Mouse (Mus musculus) layer of hippocampus, adult 11-12 months (tissue): ENCODE data around the gene Magohb.
A peak's percentile ranks its signal among the peaks of the same experiment; 100 is the strongest.
"Not testable (repeated sequence)": the region's sequence is repeated elsewhere in the genome, so short reads cannot be mapped to it uniquely, and the experiment has no call there.

Experiments
- DNase-seq: peaks from one replicate; pipeline ENCODE4 v3.0.0; 2022; ENCODE audit warnings: low spot score

Magohb gene

DNA sequence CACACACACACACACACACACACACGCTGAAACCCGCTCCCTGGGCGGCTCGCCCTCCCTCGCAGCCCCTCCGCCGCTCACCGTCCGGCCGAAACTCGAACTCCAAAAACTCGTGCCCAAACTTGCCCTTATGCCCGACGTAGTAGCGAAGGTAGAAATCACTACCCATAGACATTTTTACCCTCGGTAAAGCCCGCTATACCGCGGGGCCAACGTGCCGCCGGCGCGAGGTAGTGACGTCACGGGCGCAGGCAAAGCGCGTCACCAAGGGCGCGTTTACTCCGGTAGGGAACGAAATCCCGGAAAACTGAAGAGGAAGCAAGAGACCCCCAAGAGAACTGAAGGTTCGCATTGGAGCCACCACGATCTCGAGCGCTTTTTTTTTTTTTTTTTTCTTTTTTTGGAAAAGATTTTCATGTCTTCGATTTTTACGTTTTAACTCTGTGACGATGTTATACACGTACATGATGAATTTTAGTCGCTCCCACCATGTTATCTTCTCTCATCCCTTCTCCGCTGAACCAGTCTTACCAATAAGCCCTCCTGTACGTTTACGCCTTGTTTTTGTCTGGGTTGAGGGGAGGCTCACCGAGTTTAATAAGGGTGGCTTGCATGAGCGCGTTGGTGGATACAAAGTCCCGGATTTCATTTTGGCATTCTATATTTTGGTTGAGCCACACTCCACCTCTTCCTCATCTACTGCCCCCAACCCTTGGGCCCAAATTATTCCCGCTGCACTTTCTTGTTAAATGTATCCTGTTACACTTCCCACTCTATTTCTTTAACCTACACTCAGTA is at the start of gene Magohb:
Magohb (minus strand) TSS at position 254 of the 798 bp plus-strand sequence.
- peak; percentile 81 for DNase-seq

DNA sequence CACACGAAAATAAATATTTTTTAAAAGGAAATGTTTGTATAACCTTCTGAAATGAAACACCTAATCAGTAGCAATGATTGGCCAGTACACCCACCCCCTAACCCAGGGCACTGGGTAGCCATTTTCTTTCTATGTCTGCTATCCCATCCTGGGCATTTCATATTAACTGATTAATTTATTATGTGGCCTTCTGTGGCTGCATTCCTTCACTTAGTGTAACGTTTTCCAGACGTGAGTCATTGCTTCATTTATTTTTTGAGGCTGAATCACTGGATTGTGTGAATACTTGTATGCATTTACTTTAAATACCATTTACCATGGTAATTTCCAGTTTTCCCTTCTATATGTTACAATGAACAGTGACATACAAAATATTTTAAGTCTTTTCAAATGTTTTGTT is 47.0 kb upstream of the Magohb start:
- no peak for DNase-seq

- DNase-seq, result no peak
Observed at GRCm38 (mm10) chr6:131339309-131339708, 46.3 kb upstream of the Magohb start.

GRCm38 (mm10) chr6:131338787-131339186 is 45.7 kb upstream of the Magohb start:
- no peak for DNase-seq

GRCm38 (mm10) chr6:131327076-131327475 is 34.0 kb upstream of the Magohb start:
- DNase-seq, result no peak

DNA sequence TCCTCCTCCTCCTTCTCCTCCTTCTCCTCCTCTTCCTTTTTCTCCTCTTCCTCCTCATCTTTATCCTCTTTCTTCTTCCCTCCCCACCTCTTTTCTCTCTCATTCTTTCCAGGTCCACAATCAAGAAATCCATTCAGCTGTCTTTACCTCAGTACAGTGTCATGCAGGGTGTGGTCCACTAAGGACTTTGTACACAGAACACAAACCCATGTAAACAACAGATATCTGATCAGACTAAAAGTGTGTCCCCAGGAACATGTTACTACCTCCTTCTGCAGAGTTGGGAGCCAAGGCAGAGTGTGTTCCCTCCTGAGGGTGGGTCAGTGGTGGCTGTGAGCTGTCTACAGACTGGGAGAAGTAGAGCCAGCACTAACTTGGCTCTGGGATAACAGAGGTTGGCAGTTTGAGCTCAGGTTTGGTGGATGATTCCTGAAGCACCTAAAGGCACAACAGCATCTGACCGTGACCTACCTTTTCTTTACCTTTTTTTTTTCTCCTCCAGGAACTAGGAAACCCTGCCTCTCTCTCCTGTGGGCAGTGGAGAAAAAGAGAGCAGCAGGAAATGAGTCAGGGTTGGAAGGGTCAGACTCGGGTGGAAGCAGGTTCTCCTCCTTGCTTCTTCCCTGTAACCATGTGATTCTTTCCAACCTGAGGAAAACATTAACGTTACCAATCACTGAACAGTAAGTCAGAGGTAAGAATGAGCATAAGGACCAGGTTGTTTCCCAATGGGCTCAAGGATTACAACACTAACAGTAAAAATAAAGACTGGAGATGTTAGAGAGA is 29.0 kb upstream of the Magohb start:
- DNase-seq, result no peak

- DNase-seq, result no peak
Observed at GRCm38 (mm10) chr6:131316155-131317101, 23.4 kb upstream of the Magohb start.

DNA sequence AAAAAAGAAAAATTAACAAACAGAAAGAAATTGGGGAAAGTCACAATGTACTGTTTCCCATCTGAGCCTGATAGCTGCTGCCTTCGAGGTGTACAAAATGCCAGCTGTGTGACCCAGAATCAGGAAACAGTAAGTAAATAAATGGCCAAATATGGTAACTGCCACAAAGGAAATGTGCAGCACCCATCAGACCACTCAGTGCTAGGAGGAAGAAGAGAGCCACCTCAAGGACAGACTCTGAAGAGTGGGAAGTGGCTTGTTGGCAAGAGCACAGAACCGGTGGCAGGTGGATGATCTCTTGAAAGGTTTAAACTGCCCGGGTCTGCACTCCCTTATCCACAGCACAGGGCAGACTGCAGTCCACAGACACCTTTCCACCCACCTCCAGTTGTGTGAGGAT is 15.0 kb upstream of the Magohb start:
- no peak for DNase-seq

DNA sequence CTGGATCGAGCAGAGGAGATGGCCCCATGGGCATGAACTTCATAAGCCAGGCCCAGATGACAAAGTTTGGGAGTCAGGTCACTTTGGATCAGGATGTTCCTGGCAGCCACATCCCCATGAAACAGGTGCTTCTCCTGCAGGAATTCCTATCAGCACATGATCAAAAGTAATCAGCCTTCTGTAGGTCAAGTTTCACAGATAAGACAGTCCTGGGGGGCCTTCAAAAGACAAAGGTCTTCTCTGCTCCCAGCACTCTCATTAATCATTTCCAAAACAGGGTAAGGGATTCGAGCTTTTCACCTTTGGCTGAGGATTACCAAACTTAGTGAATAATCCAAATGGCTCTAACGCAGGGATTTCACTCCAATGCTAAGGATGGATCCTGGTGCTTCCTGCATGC is 11.7 kb upstream of the Magohb start:
- DNase-seq, result no peak

GRCm38 (mm10) chr6:131298531-131298930 is 5.5 kb upstream of the Magohb start:
- no peak for DNase-seq

DNA sequence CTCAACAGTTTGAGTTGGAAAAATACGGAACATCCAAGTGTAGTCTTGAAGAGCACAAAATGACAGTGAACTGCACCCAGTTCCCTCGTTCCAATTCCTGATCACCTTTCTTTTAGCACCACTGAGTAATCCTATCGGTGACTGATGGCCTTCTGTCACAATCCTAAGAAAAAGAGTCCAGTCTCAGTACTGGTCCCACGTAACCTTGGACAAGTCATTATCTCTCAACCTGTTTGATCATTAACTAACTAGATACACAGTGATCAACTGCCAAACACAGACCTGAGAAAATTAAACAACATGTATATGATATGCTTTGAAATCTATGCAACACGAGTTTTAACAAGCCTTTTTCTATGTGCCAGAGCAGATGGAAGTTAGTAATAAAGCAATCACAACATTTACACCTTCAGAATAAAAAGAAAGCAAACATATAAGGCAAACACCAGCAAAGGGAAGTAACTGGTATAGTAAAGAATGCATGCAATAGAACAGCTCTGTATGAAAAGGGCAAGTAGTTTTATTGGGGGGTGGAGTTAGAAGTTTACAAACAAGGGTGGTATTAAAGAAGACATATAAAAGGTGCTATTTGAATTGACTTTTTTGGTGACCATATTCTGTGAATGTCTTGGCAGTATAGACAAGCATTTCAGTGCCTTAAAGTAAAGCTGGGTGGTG is 1.5 kb upstream of the Magohb start:
- no peak for DNase-seq

DNA sequence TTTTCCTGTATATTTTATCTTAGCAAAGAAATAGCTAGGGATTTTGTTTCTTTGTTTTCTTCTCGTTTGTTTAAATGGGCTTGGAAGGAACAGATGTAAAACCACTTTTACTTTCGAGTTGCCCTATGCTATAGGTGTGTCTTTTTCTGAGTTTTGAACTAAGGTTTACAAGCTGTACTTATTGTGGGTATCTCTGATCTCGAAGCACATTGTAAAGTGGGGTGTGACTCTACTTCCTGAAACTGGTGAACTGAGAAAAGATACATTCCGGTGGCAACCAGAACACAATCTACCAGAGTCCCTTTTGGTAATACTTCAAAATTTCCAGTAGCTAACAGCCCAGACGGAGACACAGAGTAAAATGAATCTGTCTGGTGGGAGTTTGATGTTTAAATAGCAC is 872 bp upstream of the Magohb start:
- DNase-seq, result no peak

- no peak for DNase-seq
Observed at GRCm38 (mm10) chr6:131292276-131292990, 611 bp downstream of the Magohb start.

- peak; percentile 12 for DNase-seq
Observed at GRCm38 (mm10) chr6:131290430-131290829, 2.6 kb downstream of the Magohb start.

- not testable (repeated sequence) for DNase-seq
Observed at GRCm38 (mm10) chr6:131278160-131278559, 14.9 kb downstream of the Magohb start.

- DNase-seq, result no peak
Observed at GRCm38 (mm10) chr6:131276659-131277058, 16.4 kb downstream of the Magohb start.

GRCm38 (mm10) chr6:131272311-131272710 is 20.7 kb downstream of the Magohb start:
- DNase-seq, result no peak

GRCm38 (mm10) chr6:131270312-131270711 is 22.7 kb downstream of the Magohb start:
- no peak for DNase-seq

DNA sequence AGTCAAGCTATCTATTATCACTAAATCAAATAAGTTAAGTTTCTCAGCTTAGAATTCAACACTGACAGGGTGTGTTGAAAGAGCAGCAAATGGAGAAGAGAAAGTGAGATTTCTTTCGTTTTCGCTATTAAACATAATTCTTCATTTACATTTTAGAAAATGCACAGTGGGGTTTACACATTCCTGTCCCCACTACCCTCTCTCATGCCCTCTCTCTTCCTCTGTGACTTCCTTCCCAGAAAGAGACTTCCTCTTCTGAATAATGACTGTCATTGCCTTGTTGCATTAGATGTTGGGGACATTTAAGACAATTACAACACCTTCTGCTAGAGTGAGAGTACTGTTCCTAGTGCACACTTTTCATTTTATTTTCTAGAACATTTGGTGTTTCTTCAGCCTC is 23.4 kb downstream of the Magohb start:
- no peak for DNase-seq

GRCm38 (mm10) chr6:131264175-131264574 is 28.9 kb downstream of the Magohb start:
- no peak for DNase-seq

GRCm38 (mm10) chr6:131262778-131263177 is 30.3 kb downstream of the Magohb start:
- no peak for DNase-seq
